Mouse (Mus musculus): ENCODE measurements around the gene Creb3.

GRCm38 (mm10) chr4:43581381-43581780, 19.2 kb downstream of the Creb3 start:
- TF ChIP-seq POLR2A (IDR thresholded peaks at IDR 0.05; ENCODE audit: low read depth, low read length) (no peak), CTCF (IDR thresholded peaks at IDR 0.05; ENCODE audit: borderline replicate concordance, insufficient read depth, low read length) (no peak)

All from embryonic fibroblast, embryonic 13.5 days (primary cell).